Mouse (Mus musculus) embryo, embryonic 10 days (tissue): ENCODE measurements at regions not wholly inside any gene's neighbourhood (a gene's known extent, or its start where the extent isn't known, plus 50 kb on each side); places are given as distances from the start of the nearest gene placed in this dataset.

Experiments used
- DNase-seq: peaks from one replicate; pipeline ENCODE4 v3.0.0-alpha.2; 2015; ENCODE audit warnings: low spot score

GRCm38 (mm10) chr8:98148292-98148691 lies 1268.0 kb downstream of the Cdh8 start:
- DNase-seq: peak; percentile 5
